Mouse (Mus musculus) stomach, postnatal 0 days (tissue): ENCODE results near the gene Gm10719.
"Not testable (repeated sequence)": the region's sequence is repeated elsewhere in the genome, so short reads cannot be mapped to it uniquely, and the experiment has no call there.

ENCODE experiments used
- CTCF ChIP-seq: IDR thresholded peaks from 2 replicates; pipeline ENCODE4 v1.5.1; 2016; ENCODE audit warnings: antibody characterized with exemption, low read depth, mild to moderate bottlenecking, moderate library complexity
- EP300 ChIP-seq: optimal IDR thresholded peaks from 2 replicates; pipeline ENCODE3; 2016; ENCODE audit warnings: antibody characterized with exemption

DNA sequence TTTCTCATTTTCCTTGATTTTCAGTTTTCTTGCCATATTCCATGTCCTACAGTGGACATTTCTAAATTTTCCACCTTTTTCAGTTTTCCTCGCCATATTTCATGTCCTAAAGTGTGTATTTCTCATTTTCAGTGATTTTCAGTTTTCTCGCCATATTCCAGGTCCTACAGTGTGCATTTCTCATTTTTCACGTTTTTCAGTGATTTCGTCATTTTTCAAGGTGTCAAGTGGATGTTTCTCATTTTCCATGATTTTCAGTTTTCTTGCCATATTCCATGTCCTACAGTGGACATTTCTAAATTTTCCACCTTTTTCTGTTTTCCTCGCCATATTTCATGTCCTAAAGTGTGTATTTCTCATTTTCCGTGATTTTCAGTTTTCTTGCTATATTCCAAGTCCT lies 8.4 kb downstream of the Gm10719 start:
- TF ChIP-seq CTCF, EP300: not testable (repeated sequence)
